ENCODE assay signal across 15 mouse cellular contexts in genomic region chr13:105222016-105222725, GRCm38 (mm10).
DNase-seq lines count a peak whose midpoint lies in the region; ATAC-seq and TF ChIP-seq lines count a peak whose summit lies in the region.
"Had no signal": no experiment of that assay in that cellular context is flagged by ENCODE, and none has a peak within 500 bp of the region (broad histone marks: within the 10 kb centered on the region; RNA-seq: fewer than 3 reads in every experiment).

No protein-coding gene starts in this region.

- ATAC-seq in liver, embryonic 12.5 days = 0 out of 2 replicates have a peak, but pooled peaks have one; percentile 21
- ATAC-seq in liver, postnatal 0 days = no peak
- peak; percentile 30; the same call in 1 of the 2 replicates for ATAC-seq in forebrain, embryonic 15.5 days (replicated peaks)
- 0 out of 2 replicates have a peak, but pooled peaks have one; percentile 35 for ATAC-seq in hindbrain, embryonic 15.5 days (ENCODE audit: low FRiP score, low read depth)
- ATAC-seq in midbrain, postnatal 0 days (ENCODE audit: low FRiP score) = peak; percentile 24; the same call in 1 of the 2 replicates

- 64% methylated on average over 5 of the region's 5 CpGs for WGBS in liver, embryonic 12.5 days (ENCODE audit: insufficient replicate concordance)
- 79% methylated on average over 5 of the region's 5 CpGs for WGBS in liver, postnatal 0 days (ENCODE audit: insufficient replicate concordance)
- 84% methylated on average over 5 of the region's 5 CpGs for WGBS in forebrain, embryonic 15.5 days
- WGBS in hindbrain, embryonic 15.5 days = 91% methylated on average over 5 of the region's 5 CpGs
- 87% methylated on average over 5 of the region's 5 CpGs for WGBS in midbrain, postnatal 0 days

- no peaks in the 10 kb centered on the region for H3K27me3 ChIP-seq in liver, embryonic 12.5 days (replicated peaks)
- no peaks in the 10 kb centered on the region for H3K27me3 ChIP-seq in liver, postnatal 0 days (ENCODE audit: insufficient read depth, low read length)
- no peaks in the 10 kb centered on the region for H3K27me3 ChIP-seq in forebrain, embryonic 15.5 days
- H3K27me3 ChIP-seq in hindbrain, embryonic 15.5 days = no peaks in the 10 kb centered on the region
- no peaks in the 10 kb centered on the region for H3K27me3 ChIP-seq in midbrain, postnatal 0 days (ENCODE audit: insufficient read depth, low read length)

- intact Hi-C loops in left cerebral cortex, postnatal 25 days (cut with DNase I) = loop anchor here (2.0 to 10.0 kb wide), 3 partner anchors 170 to 417 kb away; partner anchors contain the start of gene Rgs7bp

- H3K36me3 ChIP-seq in liver, embryonic 12.5 days = no peaks in the 10 kb centered on the region
- no peaks in the 10 kb centered on the region for H3K36me3 ChIP-seq in liver, postnatal 0 days (replicated peaks; ENCODE audit: insufficient read depth, low read length)
- H3K36me3 ChIP-seq in forebrain, embryonic 15.5 days = no peaks in the 10 kb centered on the region
- no peaks in the 10 kb centered on the region for H3K36me3 ChIP-seq in hindbrain, embryonic 15.5 days
- H3K36me3 ChIP-seq in midbrain, postnatal 0 days (ENCODE audit: insufficient read depth, low read length) = no peaks in the 10 kb centered on the region
- H3K36me3 ChIP-seq: G1E had no signal

- H3K4me1 ChIP-seq in liver, embryonic 12.5 days = no peaks in the 10 kb centered on the region
- no peaks in the 10 kb centered on the region for H3K4me1 ChIP-seq in liver, postnatal 0 days (ENCODE audit: insufficient read depth)
- 0 out of 2 replicates have a peak, but pooled peaks cover 8% of the 10 kb centered on the region for H3K4me1 ChIP-seq in forebrain, embryonic 15.5 days
- no peaks in the 10 kb centered on the region for H3K4me1 ChIP-seq in hindbrain, embryonic 15.5 days (replicated peaks)
- no peaks in the 10 kb centered on the region for H3K4me1 ChIP-seq in midbrain, postnatal 0 days (ENCODE audit: insufficient read depth, low read length)

- no peak for DNase-seq in liver, postnatal 0 days
- no peak for DNase-seq in midbrain, postnatal 0 days (ENCODE audit: low spot score)
- DNase-seq in left cerebral cortex, postnatal 25 days (ENCODE audit: low spot score in 2 of 2) = no peak
- DNase-seq in yolk sac, embryonic 10.5 days (ENCODE audit: low spot score) = no peak
- DNase-seq: adrenal gland, adult 2 months; cerebellum, adult 8-10 months; lung, adult 2 months; right cerebral cortex, postnatal 25 days; thymus, adult 2 months had no signal

- no peak for TF ChIP-seq CTCF in liver, postnatal 0 days (IDR thresholded peaks at IDR 0.05; ENCODE audit: low read depth)
- no peak for TF ChIP-seq CTCF in midbrain, postnatal 0 days (IDR thresholded peaks at IDR 0.05)

- no peak for TF ChIP-seq EP300 in liver, postnatal 0 days (IDR thresholded peaks at IDR 0.05; ENCODE audit: low read depth)

- H3K4me3 ChIP-seq in liver, embryonic 12.5 days = no peak overlapping the region
- no peak overlapping the region for H3K4me3 ChIP-seq in liver, postnatal 0 days (ENCODE audit: low read depth, low read length)
- no peak overlapping the region for H3K4me3 ChIP-seq in forebrain, embryonic 15.5 days
- no peak overlapping the region for H3K4me3 ChIP-seq in hindbrain, embryonic 15.5 days
- H3K4me3 ChIP-seq in midbrain, postnatal 0 days (ENCODE audit: low read depth, low read length) = no peak overlapping the region
- H3K4me3 ChIP-seq: myocyte had no signal

- H3K4me2 ChIP-seq in liver, embryonic 12.5 days = no peak overlapping the region
- H3K4me2 ChIP-seq in liver, postnatal 0 days (ENCODE audit: low read depth, low read length) = no peak overlapping the region
- H3K4me2 ChIP-seq in forebrain, embryonic 15.5 days (replicated peaks) = no peak overlapping the region
- no peak overlapping the region for H3K4me2 ChIP-seq in hindbrain, embryonic 15.5 days
- no peak overlapping the region for H3K4me2 ChIP-seq in midbrain, postnatal 0 days (ENCODE audit: low read depth, low read length, poor library complexity, severe bottlenecking)

- no peak overlapping the region for H3K9ac ChIP-seq in liver, embryonic 12.5 days
- no peak overlapping the region for H3K9ac ChIP-seq in liver, postnatal 0 days (replicated peaks)
- no peak overlapping the region for H3K9ac ChIP-seq in forebrain, embryonic 15.5 days (replicated peaks)
- no peak overlapping the region for H3K9ac ChIP-seq in hindbrain, embryonic 15.5 days
- H3K9ac ChIP-seq in midbrain, postnatal 0 days (replicated peaks; ENCODE audit: low read length, poor library complexity, severe bottlenecking) = no peak overlapping the region

- H3K27ac ChIP-seq in liver, embryonic 12.5 days = no peak overlapping the region
- H3K27ac ChIP-seq in liver, postnatal 0 days (ENCODE audit: low read depth) = no peak overlapping the region
- no peak overlapping the region for H3K27ac ChIP-seq in forebrain, embryonic 15.5 days (replicated peaks)
- no peak overlapping the region for H3K27ac ChIP-seq in hindbrain, embryonic 15.5 days (replicated peaks)
- no peak overlapping the region for H3K27ac ChIP-seq in midbrain, postnatal 0 days (ENCODE audit: low read depth, low read length)
- H3K27ac ChIP-seq: macrophage had no signal

- no peaks in the 10 kb centered on the region for H3K9me3 ChIP-seq in liver, embryonic 12.5 days (replicated peaks)
- H3K9me3 ChIP-seq in liver, postnatal 0 days (ENCODE audit: low read length) = no peaks in the 10 kb centered on the region
- H3K9me3 ChIP-seq in forebrain, embryonic 15.5 days = no peaks in the 10 kb centered on the region
- no peaks in the 10 kb centered on the region for H3K9me3 ChIP-seq in hindbrain, embryonic 15.5 days
- H3K9me3 ChIP-seq in midbrain, postnatal 0 days (ENCODE audit: low read length) = no peaks in the 10 kb centered on the region
- H3K9me3 ChIP-seq: G1E had no signal
